Mouse (Mus musculus) right cerebral cortex, adult 2 months (tissue): ENCODE results near the gene Adora1.
A peak's percentile ranks its signal among the peaks of the same experiment; 100 is the strongest.

Source experiments
- DNase-seq, 2 experiments: peaks; one replicate each; pipeline ENCODE4 v3.0.0; 2021 to 2022; ENCODE audit warnings: low spot score in 2 of 2

Adora1 gene

GRCm38 (mm10) chr1:134240701-134241100 is 5.5 kb upstream of the Adora1 start:
- DNase-seq, result no peak

- DNase-seq, result no peak
Measured at GRCm38 (mm10) chr1:134237438-134237837, 2.2 kb upstream of the Adora1 start.

- DNase-seq, result no peak
Measured at GRCm38 (mm10) chr1:134236142-134236541, 911 bp upstream of the Adora1 start.

- peak; percentile 63 to 79 for DNase-seq
Measured at GRCm38 (mm10) chr1:134234455-134235390, 508 bp downstream of the Adora1 start.

DNA sequence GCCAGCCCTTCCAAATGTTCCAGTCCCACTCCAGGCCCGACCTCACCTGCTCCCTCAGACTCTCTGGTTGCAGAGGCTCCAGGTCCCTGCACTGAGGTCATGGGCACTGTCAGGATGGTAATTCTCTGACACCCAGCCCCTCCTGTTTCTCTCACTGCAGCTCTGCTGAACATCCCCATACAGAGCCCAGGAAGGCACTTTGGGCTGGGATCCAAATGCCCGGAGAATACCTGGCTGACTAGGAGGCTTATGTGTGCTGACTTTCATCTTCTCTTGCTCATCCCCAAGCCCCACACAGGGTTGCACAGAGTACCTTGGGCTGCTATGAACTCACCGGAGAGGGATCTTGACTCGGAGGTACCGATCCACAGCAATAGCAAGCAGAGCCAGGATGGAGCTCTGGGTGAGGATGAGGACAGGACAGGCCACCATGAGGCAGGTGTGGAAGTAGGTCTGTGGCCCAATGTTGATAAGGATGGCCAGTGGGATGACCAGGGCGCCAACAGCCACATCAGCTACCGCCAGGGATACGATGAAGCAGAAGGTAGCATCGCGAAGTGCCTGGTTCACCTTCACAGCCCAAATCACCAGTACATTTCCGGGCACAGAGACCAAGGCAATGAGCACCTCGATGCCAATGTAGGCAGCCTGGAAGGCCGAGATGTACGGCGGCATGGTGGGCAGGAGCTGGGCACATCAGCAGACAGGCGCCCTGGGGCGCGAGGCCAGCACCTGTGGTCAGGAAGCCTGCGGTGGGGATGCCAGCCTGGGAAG is 1.4 kb downstream of the Adora1 start:
- DNase-seq, result peak in 1 of 2 experiments; percentile 32

GRCm38 (mm10) chr1:134232778-134233531 is 2.3 kb downstream of the Adora1 start:
- peak; percentile 53 to 75 for DNase-seq

- DNase-seq, result no peak
Measured at GRCm38 (mm10) chr1:134232326-134232725, 2.9 kb downstream of the Adora1 start.

DNA sequence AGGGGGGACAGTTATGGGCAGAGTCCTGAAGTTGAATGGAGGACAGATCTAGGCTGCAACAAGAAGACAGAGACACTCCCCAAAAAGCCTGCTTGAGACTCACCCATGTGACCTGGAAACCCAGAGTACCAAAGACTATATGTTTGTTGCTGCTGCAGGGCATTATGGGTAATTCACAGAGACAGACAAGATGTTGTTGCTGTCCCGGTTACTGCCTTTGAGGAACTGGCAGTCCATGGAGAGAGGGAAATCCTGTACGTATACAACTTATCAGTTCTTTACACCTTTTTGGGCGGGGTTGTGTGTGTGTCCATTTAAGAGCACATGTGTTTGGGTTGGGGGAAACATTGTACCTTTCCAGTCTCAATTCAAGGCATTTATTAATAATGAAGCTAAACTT is 3.5 kb downstream of the Adora1 start:
- no peak for DNase-seq

GRCm38 (mm10) chr1:134231270-134231669 is 4.0 kb downstream of the Adora1 start:
- DNase-seq, result no peak

DNA sequence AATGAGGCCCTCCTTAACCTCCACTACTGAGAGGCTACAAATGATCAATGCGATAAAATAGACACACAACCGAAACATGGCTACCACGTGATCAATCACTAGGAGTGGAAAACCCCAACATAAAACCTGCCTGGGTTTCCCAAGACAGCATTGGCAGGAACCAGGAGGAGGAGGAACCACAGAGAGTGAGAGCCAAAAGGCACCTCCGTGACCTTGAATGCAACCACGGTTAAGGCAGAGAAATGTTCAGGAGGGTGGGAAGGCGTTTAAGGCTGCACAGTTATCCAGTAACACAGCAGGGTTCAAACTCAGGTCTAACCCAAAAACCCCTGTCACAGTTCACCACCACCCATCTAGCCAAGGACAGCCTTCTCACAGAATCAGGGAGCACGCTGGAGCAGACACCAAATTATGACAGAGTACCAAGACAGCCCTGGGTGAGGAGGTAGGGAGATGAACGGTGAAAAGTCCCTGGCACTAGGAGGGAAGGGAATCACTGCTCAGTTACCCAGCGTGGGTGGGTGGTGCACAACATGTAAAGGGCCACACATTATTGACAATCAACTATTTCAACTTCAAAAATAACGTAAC is 4.5 kb downstream of the Adora1 start:
- DNase-seq, result no peak

GRCm38 (mm10) chr1:134229806-134230575 is 5.2 kb downstream of the Adora1 start:
- no peak for DNase-seq

GRCm38 (mm10) chr1:134226739-134227138 is 8.5 kb downstream of the Adora1 start:
- DNase-seq, result no peak

DNA sequence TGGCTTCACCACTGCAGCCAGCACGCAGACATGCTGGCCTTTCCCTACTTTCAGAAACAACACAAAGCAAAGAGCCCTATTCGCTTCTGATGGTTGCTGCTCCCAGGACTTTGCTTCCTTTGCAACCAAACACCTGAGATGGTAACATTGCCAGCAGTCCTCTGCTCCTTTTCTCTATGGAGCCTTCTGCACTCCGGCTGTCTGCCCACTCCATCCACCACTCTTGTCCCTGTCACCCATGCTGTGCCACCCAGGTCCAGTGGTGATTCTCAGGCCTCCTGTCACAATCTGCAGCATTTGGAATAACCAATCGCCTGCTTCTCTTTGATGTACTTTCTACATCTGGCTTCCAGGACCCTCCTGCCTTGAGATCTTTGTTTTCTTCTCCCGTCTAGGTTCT is 9.9 kb downstream of the Adora1 start:
- no peak for DNase-seq

GRCm38 (mm10) chr1:134224649-134225227 is 10.5 kb downstream of the Adora1 start:
- no peak for DNase-seq

- DNase-seq, result no peak
Measured at GRCm38 (mm10) chr1:134222122-134223055, 12.8 kb downstream of the Adora1 start.

DNA sequence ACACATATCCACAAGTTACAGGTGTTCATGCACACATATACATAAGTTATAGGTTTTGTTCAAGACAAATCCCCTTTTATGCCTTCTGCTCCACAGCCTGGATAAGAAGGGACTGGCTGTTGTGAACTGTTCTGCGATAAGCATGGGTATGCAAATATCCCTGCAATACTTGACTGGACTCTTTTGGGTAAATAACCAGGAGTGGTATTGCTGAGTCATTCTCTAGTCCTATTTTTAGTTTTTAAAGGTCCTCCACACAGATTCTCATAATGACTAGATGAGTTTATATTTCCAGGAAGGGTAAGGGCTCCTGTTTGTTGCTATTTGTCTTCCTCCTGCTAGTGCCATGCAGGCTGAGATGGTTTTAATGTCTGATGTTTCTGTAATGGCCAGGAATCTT is 14.1 kb downstream of the Adora1 start:
- no peak for DNase-seq

DNA sequence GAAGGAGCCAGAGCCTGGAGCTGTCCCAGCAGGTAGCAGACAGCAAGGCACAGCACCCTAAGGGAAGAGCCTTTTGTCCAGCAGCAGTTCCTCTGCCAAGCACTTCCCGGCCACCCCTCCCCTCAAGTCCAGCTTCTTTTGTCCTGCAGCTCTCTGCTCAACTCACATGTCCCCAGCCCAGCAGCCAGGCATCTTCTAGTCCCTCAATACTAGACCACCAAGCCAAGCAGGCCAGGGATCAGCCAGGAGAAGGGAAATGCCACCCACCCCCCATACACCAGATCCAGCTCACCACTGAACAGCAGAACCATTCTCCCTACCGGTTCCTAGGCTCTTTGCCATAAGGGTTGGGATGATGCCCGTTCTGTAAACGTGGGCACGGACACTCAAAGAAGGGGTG is 15.6 kb downstream of the Adora1 start:
- no peak for DNase-seq

GRCm38 (mm10) chr1:134217942-134218341 is 17.3 kb downstream of the Adora1 start:
- DNase-seq, result no peak

DNA sequence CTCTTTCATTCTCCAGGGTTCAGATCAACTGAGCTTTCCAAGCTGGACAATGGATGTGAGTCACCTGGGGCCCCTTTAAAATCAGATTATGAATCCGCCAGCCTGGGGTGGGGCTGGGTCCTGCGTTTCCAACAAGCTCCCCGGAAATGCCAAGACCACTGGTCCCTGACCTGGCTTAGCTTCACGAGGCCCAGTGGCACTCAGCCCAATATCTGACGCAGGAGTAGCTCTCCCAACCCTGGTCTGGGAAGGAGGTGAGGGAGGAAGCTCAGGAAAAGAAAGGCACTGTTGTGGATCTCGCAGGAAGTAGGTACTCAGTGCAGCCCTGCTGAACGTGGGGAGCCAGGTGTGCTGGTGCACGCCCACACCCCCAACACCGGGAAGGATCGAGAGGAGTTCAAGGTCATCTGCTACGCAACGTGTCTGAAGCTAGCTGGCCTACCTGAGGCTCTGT is 18.2 kb downstream of the Adora1 start:
- no peak for DNase-seq
